Mouse (Mus musculus) lung, embryonic 16.5 days (tissue): ENCODE results near the gene Plet1. TPM values are rescaled to one million over a fixed set of nuclear protein-coding genes. Genes with fewer than 3 reads are reported as not detected.
A peak's percentile ranks its signal among the peaks of the same experiment; 100 is the strongest.

Experiments used
- ATAC-seq: fragments of 200-750 bp; cut with Nextera tagmentation; 2 replicates; pipeline ENCODE4 v1.8.0; 2017; ENCODE audit warnings: low read depth, mild to moderate bottlenecking, moderate library complexity
- H3K27ac ChIP-seq: fragments of 300-500 bp; sonication (generic); 2 replicates; pipeline ENCODE4 v1.5.1; 2014; ENCODE audit warnings: mild to moderate bottlenecking, control low read depth, low read length
- H3K27me3 ChIP-seq: fragments of 300-500 bp; sonication (generic); 2 replicates; pipeline ENCODE4 v1.6.1; 2014; ENCODE audit warnings: low read depth, low read length, mixed read lengths; ENCODE audit not compliant: control insufficient read depth, insufficient read depth
- H3K36me3 ChIP-seq: fragments of 300-500 bp; sonication (generic); 2 replicates; pipeline ENCODE4 v1.6.1; 2014; ENCODE audit warnings: low read length; ENCODE audit not compliant: control insufficient read depth, insufficient read depth
- H3K4me1 ChIP-seq: fragments of 300-500 bp; sonication (generic); replicated peaks from 2 replicates; pipeline ENCODE4 v1.6.1; 2014; ENCODE audit warnings: low read length, mixed read lengths; ENCODE audit not compliant: control insufficient read depth, insufficient read depth
- H3K4me2 ChIP-seq: fragments of 300-500 bp; sonication (generic); 2 replicates; pipeline ENCODE4 v1.6.1; 2014; ENCODE audit warnings: low read depth, low read length, control low read depth
- H3K4me3 ChIP-seq: fragments of 300-500 bp; sonication (generic); 2 replicates; pipeline ENCODE4 v1.5.1; 2014; ENCODE audit warnings: mild to moderate bottlenecking, low read length, control low read depth
- H3K9ac ChIP-seq: fragments of 300-500 bp; sonication (generic); 2 replicates; pipeline ENCODE4 v1.6.1; 2014; ENCODE audit warnings: low read length, control low read depth
- H3K9me3 ChIP-seq: fragments of 300-500 bp; sonication (generic); 2 replicates; pipeline ENCODE4 v1.6.1; 2016; ENCODE audit warnings: low read length; ENCODE audit not compliant: control insufficient read depth
- WGBS: fragments of 180-500 bp; shearing (Covaris S2); extraction: QIAGEN DNeasy Blood & Tissue Kit; methylation state at CpG from one replicate; pipeline ENCODE4 v1.1.7; 2014; 5-methylcytosine and 5-hydroxymethylcytosine counted together
- polyA plus RNA-seq: library from polyadenylated mRNA; unstranded; fragments of >200 nt; fragmentation: Nextera tagmentation; extraction: Ambion mirVana; gene quantifications from 2 replicates; pipeline ENCODE4 v1.2.1, GENCODE M21; 2015

Plet1 gene
- polyA plus RNA-seq, result 4.1 and 8.3 TPM in 2 replicates

- WGBS, result 80% methylated on average over 6 of the region's 6 CpGs
- peaks cover 11% of the 10 kb centered on the region for H3K4me1 ChIP-seq
- H3K4me2 ChIP-seq, result no peak within 1 kb of the TSS
- H3K4me3 ChIP-seq, result no peak within 1 kb of the TSS
- H3K27me3 ChIP-seq, result no peaks in the 10 kb centered on the region
- ATAC-seq, result no peak
- H3K9me3 ChIP-seq, result no peaks in the 10 kb centered on the region
- H3K36me3 ChIP-seq, result no peaks in the 10 kb centered on the region
- H3K27ac ChIP-seq, result peak within 1 kb of the TSS; percentile 42; the same call in 1 of the 2 replicates
- H3K9ac ChIP-seq, result no peak within 1 kb of the TSS
These were observed at the start of gene Plet1 for GRCm38 (mm10) chr9:50494311-50494710. Gene Plet1, plus strand, starts transcription at chr9:50494525.

- Histone ChIP-seq H3K27me3 (no peaks in the 10 kb centered on the region), H3K4me3 (no peak overlapping the region), H3K9ac (no peak overlapping the region), H3K4me1 (peaks cover 2% of the 10 kb centered on the region; the same call in 1 of the 2 replicates), H3K36me3 (no peaks in the 10 kb centered on the region), H3K4me2 (peak overlapping the region; percentile 22; the same call in 1 of the 2 replicates), H3K9me3 (no peaks in the 10 kb centered on the region), H3K27ac (no peak overlapping the region)
- ATAC-seq, result no peak
- 29% methylated on average over 13 of the region's 13 CpGs for WGBS
These were observed 45.3 kb upstream of the Plet1 start for GRCm38 (mm10) chr9:50449048-50449447.

GRCm38 (mm10) chr9:50451456-50452218, 42.7 kb upstream of the Plet1 start:
- no peak overlapping the region for H3K4me3 ChIP-seq
- 44% methylated on average over 9 of the region's 9 CpGs for WGBS
- H3K27ac ChIP-seq, result no peak overlapping the region
- no peaks in the 10 kb centered on the region for H3K9me3 ChIP-seq
- no peaks in the 10 kb centered on the region for H3K36me3 ChIP-seq
- no peaks in the 10 kb centered on the region for H3K27me3 ChIP-seq
- peaks cover 2% of the 10 kb centered on the region; the same call in 1 of the 2 replicates for H3K4me1 ChIP-seq
- no peak overlapping the region for H3K9ac ChIP-seq
- no peak for ATAC-seq
- no peak overlapping the region for H3K4me2 ChIP-seq

GRCm38 (mm10) chr9:50452303-50452775, 42.0 kb upstream of the Plet1 start:
- 17% methylated on average over 10 of the region's 10 CpGs for WGBS

GRCm38 (mm10) chr9:50457596-50457995, 36.7 kb upstream of the Plet1 start:
- H3K4me3 ChIP-seq, result no peak overlapping the region
- no peaks in the 10 kb centered on the region for H3K27me3 ChIP-seq
- 86% methylated on average over 7 of the region's 7 CpGs for WGBS
- no peaks in the 10 kb centered on the region for H3K9me3 ChIP-seq
- 0 out of 2 replicates have a peak, but pooled peaks cover 1% of the 10 kb centered on the region for H3K4me1 ChIP-seq
- H3K36me3 ChIP-seq, result no peaks in the 10 kb centered on the region
- H3K4me2 ChIP-seq, result no peak overlapping the region
- H3K27ac ChIP-seq, result no peak overlapping the region
- no peak for ATAC-seq
- no peak overlapping the region for H3K9ac ChIP-seq

More at GRCm38 (mm10) chr9:50452303-50452775, 42.0 kb upstream of the Plet1 start:
- Histone ChIP-seq H3K4me3 (no peak overlapping the region), H3K27me3 (no peaks in the 10 kb centered on the region), H3K9ac (no peak overlapping the region), H3K36me3 (no peaks in the 10 kb centered on the region), H3K4me2 (peak overlapping the region; percentile 37; the same call in 1 of the 2 replicates), H3K9me3 (no peaks in the 10 kb centered on the region), H3K27ac (no peak overlapping the region), H3K4me1 (peaks cover 2% of the 10 kb centered on the region; the same call in 1 of the 2 replicates)
- peak; percentile 67; the same call in 1 of the 2 replicates for ATAC-seq

- Histone ChIP-seq H3K9me3 (no peaks in the 10 kb centered on the region), H3K4me1 (0 out of 2 replicates have a peak, but pooled peaks cover 3% of the 10 kb centered on the region), H3K4me3 (no peak overlapping the region), H3K9ac (no peak overlapping the region), H3K4me2 (no peak overlapping the region), H3K27me3 (no peaks in the 10 kb centered on the region), H3K36me3 (no peaks in the 10 kb centered on the region), H3K27ac (no peak overlapping the region)
- 47% methylated on average over 2 of the region's 2 CpGs for WGBS
- no peak for ATAC-seq
These were observed 34.8 kb upstream of the Plet1 start for GRCm38 (mm10) chr9:50459537-50459936.

- Histone ChIP-seq H3K4me3 (peak overlapping the region; percentile 29), H3K4me1 (0 out of 2 replicates have a peak, but pooled peaks cover 3% of the 10 kb centered on the region), H3K27me3 (no peaks in the 10 kb centered on the region), H3K9ac (peak overlapping the region; percentile 58), H3K27ac (no peak overlapping the region), H3K4me2 (peak overlapping the region; percentile 55), H3K36me3 (no peaks in the 10 kb centered on the region), H3K9me3 (no peaks in the 10 kb centered on the region)
- 40% methylated on average over 19 of the region's 19 CpGs for WGBS
- ATAC-seq, result peak; percentile 20; the same call in 1 of the 2 replicates
These were observed 31.7 kb upstream of the Plet1 start for GRCm38 (mm10) chr9:50462494-50463204.

- H3K4me2 ChIP-seq, result peak overlapping the region; percentile 55
- H3K4me3 ChIP-seq, result no peak overlapping the region
- no peak overlapping the region for H3K27ac ChIP-seq
- H3K9me3 ChIP-seq, result no peaks in the 10 kb centered on the region
- H3K27me3 ChIP-seq, result no peaks in the 10 kb centered on the region
- 0 out of 2 replicates have a peak, but pooled peaks cover 3% of the 10 kb centered on the region for H3K4me1 ChIP-seq
- no peak for ATAC-seq
- H3K9ac ChIP-seq, result no peak overlapping the region
- WGBS, result 28% methylated on average over 4 of the region's 4 CpGs
- no peaks in the 10 kb centered on the region for H3K36me3 ChIP-seq
These were observed 31.2 kb upstream of the Plet1 start for GRCm38 (mm10) chr9:50463205-50463508.
